Mouse (Mus musculus) c-Kit-positive CD71-positive TER-119-positive erythroid progenitor cells, embryonic 14.5 days (primary cell): ENCODE data around the gene Prdm5.

Experiments used
- DNase-seq: peaks from one replicate; pipeline ENCODE4 v3.0.0-alpha.2; 2013; ENCODE audit warnings: low spot score

Gene Prdm5

DNA sequence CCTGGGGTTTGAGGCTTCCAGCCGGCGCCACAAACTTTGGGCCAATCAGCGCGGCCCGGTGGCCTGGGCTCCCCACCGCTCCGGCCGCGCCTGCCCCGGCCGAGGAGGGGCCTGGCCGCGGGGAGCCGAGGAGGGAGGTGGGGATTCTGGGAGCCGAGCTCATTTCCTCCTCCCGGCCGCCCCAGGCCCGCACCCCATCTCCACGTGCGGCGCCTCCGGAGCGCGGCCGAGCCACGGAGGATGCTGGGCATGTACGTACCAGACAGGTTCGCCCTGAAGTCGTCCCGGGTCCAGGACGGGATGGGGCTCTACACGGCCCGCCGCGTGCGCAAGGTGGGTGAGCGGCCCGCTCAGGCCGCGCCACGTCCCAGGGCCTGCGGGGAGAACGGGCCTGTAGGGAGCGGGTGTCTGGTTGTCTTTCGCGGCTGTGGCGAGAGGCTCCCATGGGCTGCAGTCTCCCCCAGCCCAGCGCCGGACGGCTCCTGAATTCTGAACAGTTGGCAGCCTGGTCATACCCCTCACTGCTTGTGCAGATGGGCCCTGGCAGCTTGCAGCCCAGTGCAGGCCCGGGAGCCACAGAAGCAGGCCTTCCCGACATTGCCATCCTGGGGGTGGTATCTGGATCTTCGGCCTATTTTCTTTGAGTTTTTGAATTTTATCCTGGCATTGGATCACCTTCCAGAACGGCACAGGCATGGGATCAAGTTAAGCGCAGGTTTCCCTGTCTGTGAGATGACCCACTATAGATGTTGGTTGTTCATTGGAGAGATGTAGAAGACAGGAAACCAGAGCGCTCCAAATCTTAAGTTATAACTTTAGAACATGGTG lies at the start of gene Prdm5:
Gene Prdm5 (plus strand): TSS at position 128 of the 828 bp plus-strand sequence.
- DNase-seq = no peak

DNA sequence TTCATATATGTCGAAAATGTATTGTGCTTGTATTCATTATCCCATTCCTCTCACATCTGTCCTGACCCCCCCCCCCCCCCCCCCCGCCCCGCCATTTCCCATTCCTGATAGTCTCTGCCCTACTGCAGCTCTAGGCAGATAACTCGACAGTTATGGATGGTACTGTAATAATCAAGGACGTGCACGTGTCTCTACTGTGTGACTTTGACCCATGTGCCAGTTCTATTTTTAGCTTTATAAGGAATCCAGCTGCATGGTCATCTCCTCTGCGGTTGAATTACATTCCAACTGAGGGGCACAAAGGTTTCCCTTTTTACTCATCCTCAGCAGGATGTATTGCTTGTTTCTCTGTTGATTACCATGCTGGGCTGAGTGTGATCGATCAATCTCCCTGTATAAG lies 39.3 kb upstream of the Prdm5 start:
- DNase-seq = no peak

DNA sequence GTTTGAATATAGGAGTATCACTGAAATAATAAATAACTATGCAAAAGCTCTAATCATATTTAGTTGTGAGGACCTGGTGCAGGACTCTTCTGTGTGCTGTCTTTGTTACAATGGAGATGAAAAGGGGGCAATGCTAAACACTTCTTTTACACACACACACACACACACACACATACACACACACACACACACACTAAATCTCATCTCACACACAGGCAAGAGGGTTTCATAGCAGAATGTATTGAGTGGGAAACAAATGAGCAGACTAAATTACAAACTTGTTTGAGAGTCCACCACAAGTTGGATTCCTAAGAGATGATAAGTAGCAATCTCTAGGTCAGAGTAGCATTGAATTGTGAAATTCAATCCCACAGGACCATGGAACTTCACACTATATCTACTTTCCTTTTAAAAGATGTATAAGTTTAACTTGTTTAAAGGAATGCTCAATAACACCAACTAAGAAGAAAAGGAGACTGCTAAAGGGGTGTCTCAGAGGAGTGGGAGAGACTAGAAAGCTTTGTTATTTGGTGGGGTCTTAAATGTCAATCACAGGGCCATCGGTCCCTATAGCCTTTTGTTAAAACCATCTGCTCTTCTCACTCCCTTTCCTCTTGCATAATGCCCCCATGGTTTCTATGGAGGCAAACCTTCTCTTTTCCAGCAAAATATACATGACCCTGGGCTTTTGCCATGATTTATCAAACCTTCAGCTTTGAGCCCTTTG lies 35.5 kb upstream of the Prdm5 start:
- DNase-seq = no peak

DNA sequence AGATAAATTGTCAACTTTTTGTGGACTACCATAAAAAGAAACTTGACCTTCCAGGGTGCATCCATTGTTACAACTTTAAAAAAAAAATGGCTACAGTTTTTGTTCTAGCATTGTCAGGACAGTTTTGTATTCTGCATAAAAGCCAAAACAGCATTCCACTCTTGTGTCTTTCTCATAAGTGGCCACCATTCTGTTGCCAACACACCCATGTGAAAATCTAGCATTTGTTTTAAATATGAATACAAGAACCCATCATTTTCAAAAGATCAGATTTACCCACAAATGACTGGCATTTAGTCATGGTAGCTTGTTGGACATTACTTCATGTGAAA lies 35.0 kb upstream of the Prdm5 start:
- no peak for DNase-seq

DNA sequence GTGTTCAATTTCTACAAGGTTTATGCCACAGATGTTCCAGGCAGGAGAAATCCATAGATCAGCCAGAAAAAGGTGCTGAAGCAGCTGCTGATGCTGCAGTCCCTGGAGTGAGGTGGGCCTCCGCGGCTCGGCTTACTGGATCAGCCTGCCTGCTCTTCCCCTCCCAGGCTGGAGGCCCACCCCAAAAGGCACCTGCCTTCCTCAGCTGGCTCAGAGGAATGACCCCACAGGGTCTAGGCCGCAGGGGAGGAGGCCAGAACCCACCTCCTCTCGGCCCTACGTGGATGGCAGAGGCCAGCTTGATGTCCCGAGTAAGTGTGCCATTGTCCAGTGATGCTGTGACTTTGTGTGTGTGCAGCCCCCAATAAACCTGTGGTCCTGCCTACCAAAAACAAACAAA lies 20.6 kb upstream of the Prdm5 start:
- no peak for DNase-seq

DNA sequence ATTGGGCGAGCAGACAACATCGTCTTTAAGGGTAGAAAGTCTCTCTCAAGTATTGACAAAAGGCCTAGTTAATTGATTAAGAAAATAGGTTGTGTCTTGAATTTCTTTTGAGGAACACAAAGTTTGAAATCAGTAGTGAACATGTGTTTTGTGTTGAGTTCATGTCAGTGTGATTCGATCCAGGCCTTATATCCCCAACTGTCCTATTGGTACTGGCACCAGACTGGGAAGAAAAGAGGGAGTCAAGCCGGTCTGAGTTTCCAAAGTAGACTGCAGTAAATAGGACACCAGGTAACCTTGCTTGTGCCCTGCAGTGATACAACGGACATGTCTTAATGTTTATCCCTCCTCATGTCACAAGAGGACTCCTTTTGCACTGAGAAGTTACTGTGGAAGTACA lies 19.6 kb upstream of the Prdm5 start:
- no peak for DNase-seq

DNA sequence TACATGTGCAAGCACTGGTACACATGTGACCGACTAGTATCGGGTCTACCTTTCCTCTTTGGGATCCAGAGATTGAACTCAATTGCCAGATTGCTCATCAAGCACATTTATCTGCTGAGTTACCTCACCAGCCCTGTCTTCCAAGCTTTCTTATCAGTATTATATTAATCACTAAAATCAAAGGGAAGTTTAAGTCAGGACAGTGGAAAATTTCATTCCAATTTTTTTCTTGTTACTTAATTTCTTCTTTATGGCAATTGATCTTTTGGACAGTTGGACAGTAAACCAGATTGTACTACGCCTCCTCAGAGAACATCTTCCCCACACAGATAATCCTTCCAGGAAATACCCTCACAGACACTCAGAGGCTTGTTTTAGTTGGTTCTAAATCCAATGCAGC lies 18.7 kb upstream of the Prdm5 start:
- no peak for DNase-seq

DNA sequence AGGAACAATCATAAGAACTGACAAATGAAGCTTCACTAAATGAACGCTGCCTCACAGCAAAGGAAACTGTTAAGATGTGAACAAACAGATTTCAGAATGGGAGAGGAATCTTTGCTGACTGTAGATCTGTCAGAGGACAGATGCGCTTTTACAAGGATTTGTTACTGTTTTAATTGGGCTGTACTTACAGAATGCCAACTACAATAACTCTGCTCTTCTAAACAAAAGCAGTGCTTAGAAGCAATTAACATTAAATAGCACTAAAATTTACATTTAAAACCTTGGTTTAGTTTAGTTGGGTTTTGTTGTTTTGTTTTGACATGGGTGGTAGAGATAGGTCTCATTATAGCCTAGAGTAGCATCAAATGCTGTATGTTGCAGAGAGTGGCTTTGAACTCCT lies 14.3 kb upstream of the Prdm5 start:
- DNase-seq = no peak

DNA sequence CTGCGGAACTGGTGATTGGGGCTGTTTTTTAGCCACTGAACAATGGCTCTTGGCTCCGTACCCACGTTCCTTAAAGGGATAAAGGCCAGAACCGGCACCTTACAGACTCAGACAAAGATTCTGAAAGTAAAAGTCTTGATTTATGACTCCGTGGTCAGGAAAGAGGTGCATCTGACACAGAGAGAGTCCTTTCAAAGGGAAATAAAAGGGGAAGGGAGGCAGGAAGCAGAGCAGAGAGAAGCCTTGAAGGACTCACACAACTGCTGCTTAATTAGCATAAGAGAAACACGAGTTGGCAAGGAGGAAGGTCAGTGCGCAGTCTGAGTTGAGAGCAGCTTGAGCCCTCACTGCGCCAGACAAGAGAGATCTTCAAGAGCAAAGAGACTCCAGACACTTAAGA lies 13.7 kb upstream of the Prdm5 start:
- no peak for DNase-seq

DNA sequence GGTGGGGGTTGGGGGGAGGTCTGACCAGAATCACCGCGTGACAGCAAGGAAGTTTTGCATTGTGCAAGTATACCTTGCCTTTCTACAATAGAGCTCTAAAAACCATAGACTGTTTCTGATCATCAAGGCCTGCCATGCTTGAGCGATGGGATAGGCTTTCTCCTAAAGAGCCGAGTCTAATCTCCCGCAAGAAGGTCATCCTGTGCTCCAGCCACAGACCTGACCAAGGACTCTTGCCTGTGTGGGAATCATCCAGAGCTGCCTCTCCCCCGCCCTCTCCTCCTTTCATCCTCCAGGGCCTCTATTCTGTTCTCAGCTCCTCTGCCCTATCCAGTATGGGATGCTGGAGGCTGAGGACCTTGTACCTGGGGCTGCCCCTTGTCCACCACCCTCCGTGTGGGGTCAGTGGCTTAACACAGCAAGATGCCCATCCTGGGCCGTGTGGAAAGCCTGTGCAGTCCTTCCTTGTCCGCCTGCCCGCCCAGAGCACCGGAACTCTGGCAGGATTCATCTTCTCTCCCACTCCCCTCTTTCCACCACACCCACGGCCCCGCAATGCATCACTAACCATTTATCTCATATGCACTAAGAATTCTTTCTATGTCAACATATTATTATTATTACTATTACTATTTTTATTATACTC lies 12.9 kb upstream of the Prdm5 start:
- no peak for DNase-seq

DNA sequence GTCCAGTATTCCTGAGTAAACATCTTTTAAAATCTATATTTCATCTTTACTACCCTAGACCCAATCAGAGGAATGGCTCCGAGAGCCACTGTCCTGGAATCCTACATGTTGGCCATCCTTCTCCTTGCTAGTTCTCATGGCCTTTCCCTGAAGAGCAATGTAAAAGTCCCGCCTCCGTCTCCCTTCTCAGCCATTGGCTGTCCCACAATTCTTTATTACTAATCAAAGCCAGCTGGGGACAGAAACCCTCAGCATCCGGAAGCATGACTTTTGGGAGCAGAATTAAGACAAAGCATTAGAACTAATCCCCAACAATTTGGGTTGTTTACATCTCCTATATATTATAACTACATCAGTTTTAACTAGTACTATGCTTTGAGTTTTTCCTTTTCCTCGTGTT lies 10.9 kb upstream of the Prdm5 start:
- no peak for DNase-seq

DNA sequence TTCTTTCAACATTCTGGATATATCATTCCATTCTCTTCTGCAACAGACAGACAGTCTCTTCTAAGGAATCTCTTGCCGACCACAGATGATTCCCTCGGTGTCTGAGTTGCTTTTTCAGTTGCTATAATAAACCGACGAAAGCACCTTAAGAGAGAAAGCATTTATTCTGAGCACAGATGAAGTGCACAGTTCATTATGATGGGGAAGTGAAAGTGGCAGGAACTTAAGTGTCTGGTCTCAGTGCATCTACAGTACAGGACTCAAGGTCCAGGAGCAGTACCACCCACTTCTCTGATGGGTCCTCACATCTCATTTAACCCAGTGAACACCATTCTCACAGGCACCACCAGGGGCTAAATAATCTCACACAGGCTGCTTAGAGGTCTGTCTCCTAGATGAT lies 5.2 kb upstream of the Prdm5 start:
- no peak for DNase-seq

DNA sequence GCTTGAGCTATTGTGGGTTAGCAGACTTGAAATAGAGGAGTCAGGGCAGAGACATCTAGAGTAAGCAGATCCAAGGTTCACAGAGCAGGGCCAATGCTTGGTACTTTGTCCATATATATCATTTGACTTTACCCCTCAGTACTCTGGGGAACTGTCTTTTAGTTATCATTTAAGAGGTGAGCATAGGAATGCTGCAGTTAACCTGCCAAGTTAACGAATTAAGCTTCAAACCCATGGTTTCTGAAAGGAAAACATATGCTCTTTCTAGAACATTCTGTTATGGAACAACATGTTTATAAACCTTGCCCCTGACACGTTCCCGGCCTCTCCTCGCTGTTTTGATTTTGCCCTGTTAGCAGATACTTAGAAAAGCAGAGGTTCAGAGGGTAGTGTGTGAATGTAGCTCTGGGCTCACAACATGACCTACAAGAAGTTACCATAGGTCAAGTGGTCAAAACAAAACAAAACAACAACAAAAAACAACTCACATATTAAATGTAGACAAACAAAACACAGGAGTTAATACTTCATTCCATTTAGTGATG lies 973 bp downstream of the Prdm5 start:
- no peak for DNase-seq

DNA sequence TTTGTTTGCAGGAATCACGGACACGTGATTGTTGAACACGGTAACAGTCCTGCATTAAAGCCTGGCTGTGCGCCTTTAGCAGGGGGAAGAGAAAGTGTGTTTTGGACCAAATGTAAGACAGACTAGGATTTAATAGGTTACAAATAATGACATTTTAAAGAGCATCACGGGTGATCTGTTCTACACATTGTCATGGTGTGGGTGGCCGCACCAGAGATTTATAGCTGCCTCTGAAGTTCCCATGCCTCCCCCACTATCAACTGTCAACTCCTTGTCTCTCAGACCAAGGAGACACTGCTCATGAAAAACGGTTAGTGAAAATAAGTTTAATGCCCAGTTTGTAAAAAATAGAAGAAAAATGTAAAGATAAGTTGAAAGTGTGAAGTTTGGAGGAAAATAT lies 2.7 kb downstream of the Prdm5 start:
- no peak for DNase-seq

DNA sequence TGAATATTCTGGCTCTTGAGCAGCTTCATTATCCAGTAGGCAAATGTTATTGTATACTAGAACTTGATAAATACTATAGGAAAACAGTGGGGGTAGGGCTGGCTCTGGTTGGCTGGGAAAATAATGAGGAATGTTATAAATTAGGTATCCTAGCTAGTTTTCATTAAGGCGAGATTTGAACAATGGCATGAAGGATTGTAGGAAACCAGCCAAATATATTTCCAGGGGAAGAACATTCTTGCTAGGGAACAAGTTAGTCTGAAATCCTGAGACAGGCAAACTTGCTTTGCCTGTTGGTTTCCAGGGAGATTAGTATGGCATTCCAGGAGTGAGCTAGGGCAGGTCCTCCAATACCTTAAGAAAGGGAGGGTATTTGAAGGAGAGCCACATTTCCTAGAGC lies 4.9 kb downstream of the Prdm5 start:
- no peak for DNase-seq

DNA sequence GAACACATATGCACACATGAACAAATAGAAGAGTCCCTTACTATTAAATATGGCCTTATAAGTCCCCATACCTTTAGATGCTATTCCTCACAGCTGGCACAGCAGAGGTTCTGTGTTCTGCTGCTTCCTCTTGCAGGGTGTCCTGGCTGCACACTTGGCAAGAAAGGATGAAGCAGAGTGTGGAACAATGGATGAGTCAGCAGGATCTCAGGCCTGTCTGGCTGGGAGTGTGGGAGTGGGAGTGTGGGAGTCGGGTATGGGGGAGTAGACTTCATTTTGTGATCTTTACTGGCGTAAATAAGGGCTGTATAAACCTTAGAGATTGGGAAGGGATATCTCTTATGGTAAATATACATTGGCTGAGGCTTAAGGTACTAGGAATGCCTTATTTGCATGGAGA lies 14.1 kb downstream of the Prdm5 start:
- DNase-seq = no peak

DNA sequence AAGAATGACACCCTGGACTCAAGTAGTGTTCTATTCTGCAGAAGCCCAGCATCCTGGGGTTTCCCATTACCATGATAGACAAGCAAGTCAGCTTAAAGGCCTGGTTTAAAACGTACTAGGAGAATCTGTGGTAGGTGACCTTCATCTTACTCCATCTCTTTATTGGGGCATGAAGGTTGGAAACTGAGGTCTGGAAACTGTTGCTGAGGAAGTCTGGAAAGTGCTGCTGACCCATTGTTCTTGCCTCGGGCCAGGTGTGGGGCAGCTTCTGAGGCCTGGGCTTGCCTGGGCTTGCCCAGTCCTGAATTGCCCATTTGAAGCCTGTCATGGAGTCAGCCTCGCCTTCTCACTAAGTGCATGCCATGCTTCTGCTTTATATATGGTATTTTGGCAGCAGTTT lies 17.8 kb downstream of the Prdm5 start:
- no peak for DNase-seq

DNA sequence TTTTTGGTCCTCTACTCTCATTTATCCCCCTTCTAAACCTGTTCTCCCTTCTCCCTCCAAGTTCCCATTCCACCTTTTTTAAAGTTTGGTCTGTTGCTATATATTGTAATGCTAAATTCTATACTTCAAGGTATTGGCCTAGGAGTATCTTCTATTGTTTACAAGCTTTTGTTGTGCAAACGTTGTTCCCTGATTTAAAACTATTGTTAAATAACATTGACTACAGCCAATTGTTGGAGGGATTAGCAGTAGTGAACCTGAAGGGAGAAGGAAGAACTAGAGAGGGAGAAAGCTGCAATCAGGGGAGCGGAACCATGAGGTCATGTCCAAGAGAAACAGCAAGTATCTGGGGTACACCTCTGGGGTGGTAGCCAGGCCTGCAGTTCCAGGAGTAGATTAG lies 18.5 kb downstream of the Prdm5 start:
- DNase-seq = no peak

DNA sequence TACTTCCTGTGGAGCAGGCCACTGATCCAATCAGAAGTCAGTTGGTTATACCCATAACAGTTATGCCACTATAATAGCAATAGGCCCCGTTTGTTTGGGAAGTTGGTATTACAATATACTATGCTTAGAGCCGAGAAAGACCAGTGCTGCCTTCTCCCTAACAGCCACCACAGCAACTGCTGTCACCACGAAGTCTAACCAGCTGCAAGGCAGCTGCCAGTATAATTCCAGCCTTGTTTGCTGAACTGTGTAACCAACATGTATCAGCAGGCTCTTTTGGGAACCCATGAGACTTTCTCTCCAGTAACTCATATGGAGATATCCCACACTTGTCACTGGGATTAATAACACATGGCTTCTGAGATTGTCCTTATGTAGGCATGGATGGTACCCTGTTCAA lies 19.6 kb downstream of the Prdm5 start:
- DNase-seq = no peak

DNA sequence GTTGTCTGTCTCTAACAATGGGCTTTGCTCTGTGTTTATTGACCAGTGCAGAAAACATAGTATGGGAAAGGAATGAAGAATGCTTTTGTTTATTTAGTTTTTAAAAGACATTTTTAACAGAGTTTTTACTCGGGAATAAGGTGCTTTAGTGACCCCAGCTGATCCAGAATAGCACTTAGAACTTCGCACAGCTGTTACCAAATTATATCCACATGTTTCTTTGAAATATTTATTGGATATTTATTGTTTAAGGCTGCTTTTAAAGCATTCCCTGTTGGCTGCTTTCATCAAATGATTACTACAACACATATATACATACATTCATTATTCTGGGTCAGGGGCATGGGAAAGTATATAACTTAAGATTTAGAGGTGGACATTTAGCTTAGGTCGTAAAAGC lies 32.9 kb downstream of the Prdm5 start:
- DNase-seq = no peak

DNA sequence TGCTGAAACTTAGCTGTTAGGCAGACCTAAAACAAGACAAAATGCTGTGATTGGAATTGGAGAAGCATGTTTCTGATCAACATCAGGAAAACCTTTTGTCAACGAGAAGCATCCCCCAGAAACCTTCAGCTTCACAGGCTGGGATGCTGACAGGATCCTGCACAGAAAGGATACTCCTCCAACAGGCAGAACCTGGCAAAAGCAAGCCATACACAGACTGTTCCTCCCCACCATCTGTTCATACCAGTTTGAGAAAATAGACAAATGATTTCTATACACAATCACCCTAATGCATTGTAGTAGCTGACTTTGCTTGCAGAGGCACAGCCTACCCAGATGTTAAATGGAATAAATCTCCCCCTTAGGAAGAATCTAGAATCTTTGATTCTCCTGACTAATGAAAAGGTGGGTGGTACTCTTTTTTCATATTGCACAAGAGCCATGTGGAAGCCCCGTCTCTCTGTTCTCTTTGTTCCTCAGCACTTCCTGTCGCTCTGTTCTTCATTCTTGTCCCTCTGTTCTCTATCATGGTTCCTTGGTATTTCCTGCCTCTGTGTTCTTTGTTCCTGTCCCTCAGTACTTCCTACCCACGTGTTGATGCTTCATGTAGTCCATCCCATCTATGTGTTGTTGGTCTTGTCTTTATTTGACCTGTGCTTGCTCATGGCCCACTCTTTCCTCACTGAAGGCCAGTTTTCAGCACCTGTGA lies 39.4 kb downstream of the Prdm5 start:
- DNase-seq = no peak

DNA sequence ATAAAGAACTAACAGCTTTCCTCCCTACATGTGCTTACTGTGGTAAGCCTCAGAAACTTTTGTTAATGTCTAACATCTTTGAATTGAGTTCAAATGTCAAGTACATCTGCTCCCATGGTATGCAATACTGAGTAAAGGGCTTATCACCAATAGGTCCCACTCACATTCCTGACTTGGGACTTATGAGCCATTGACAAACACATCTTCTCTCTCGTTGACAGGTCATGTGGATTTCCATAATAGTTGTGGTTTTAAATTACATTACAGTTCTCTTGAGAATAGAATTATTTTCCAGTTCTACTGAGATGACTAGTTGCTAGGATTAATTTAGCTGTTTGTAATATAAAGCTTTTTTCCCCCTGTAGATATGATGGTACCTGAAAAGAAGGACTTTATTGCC lies 49.9 kb downstream of the Prdm5 start:
- DNase-seq = no peak

DNA sequence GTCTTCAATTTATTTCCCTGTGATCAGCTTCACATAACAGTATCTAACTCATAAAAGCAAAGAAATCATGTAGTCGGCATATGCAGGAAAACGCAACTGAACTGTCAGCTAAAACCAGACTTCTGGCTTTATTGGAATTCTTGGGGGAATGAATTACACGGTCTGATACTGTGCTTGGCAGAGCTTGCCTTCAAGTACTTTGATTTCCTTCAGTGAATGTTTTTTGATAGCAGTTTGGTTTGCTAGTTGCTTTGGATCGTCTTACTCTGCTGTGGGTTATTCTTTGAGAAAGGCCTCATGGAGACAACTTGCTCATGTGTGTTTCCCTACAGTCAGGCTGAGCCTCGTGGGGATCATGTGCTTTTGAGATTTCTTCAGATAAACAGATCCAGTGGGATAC lies 52.7 kb downstream of the Prdm5 start:
- no peak for DNase-seq
